Mouse (Mus musculus): ENCODE measurements around the gene Ralgapa2. TPM values are rescaled to one million over a fixed set of nuclear protein-coding genes. Genes with fewer than 3 reads are reported as not detected.

Ralgapa2 gene
- polyA plus RNA-seq, 1 experiment = 2.3 TPM

DNA sequence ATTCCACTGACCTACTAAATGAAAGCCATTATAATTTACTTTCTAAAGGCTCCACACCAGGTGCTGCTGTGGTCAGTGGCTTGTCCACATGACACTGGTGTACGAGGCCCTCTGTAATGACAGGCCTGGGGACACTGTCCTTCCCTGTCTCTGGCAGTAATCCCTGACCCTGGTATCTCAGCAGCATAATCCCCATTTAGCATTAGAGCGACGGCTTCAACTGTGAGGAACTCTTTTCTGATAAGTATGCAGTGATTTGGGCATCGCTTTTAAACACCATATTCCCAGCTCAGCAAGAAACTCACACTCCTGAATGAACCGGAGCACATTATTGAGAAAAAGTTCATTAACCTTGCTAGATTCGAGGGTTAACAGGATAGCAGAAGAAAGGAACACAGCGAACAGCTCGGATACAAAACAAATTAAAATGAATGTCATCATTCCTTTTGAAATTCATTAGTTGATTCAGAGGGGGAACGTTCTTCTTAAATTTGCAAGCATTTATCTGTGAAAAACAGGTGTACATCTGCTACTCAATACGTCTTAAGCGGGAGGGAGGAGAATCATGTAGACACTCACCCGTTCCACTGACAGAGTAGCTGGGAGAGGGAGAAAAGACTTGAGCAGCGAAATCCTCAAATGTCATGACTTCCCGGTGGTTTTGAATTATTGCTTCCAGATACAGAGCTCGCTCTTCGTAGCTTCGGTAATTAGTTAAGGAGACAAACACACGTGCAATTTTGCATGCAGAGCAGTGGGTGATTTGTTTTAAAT lies 252.2 kb downstream of the Ralgapa2 start:
- TF ChIP-seq MYOD1 (IDR thresholded peaks at IDR 0.05; ENCODE audit: control insufficient read depth, insufficient read length, low read depth) (no peak), MAX (IDR thresholded peaks at IDR 0.05) (no peak), MYOG (IDR thresholded peaks at IDR 0.05; ENCODE audit: control insufficient read depth, extremely low read depth, insufficient read length) (no peak), FOSL1 (IDR thresholded peaks at IDR 0.05; ENCODE audit: insufficient read depth, low read length, poor library complexity, severe bottlenecking) (no peak)
- Histone ChIP-seq H3ac (ENCODE audit: control insufficient read depth, insufficient read length, low read depth) (no peak overlapping the region), H3K4me3 (ENCODE audit: insufficient read depth, poor library complexity, severe bottlenecking) (no peak overlapping the region), H3K79me2 (ENCODE audit: control insufficient read depth, insufficient read depth) (no peaks in the 10 kb centered on the region), H3K79me3 (ENCODE audit: low read depth) (no peaks in the 10 kb centered on the region), H3K27me3 (ENCODE audit: control insufficient read depth, insufficient read depth, insufficient read length) (no peaks in the 10 kb centered on the region), H3K36me3 (ENCODE audit: control insufficient read depth, insufficient read depth) (no peaks in the 10 kb centered on the region)

DNA sequence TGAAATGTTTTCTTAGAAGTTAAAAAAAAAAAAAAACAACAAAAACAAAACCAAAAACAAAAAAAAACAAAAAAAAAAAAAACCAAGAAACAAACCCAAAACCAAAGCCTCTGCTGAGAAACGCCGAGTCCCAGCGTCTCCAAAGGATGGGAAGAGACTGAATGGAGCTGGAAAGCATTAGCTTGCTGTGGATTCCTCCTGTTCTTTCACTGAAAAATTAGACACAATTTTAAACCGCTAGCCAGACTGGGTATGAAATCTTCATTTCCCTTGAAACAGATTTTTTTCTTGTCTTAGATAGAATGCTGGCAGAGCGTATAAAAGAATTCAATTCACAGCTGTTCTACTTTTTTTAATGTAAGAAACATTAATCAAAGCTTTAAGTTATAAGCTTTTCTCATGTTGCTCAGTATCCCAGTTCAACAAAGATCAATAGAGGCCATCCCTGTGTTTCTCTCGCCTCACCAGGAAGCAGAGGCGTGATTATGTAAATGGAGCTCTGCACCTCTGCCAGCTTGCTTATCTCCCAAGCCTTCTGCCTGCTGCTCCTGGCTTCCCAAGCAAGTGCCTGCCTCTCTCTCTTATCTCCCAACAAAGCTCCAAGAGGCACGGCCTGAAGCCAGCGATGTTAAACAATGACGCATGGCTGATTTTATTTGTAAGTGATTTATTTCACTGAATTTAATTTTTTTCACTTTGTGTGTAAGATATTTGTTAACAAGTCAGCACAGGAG lies 253.2 kb downstream of the Ralgapa2 start:
- no peaks in the 10 kb centered on the region for H3K27me3 ChIP-seq (ENCODE audit: control insufficient read depth, insufficient read depth, insufficient read length)
- H3K79me2 ChIP-seq (ENCODE audit: control insufficient read depth, insufficient read depth) = no peaks in the 10 kb centered on the region
- no peak overlapping the region for H3ac ChIP-seq (ENCODE audit: control insufficient read depth, insufficient read length, low read depth)
- H3K4me3 ChIP-seq (ENCODE audit: insufficient read depth, poor library complexity, severe bottlenecking) = no peak overlapping the region
- no peaks in the 10 kb centered on the region for H3K79me3 ChIP-seq (ENCODE audit: low read depth)
- no peaks in the 10 kb centered on the region for H3K36me3 ChIP-seq (ENCODE audit: control insufficient read depth, insufficient read depth)
- TF ChIP-seq FOSL1 (IDR thresholded peaks at IDR 0.05; ENCODE audit: insufficient read depth, low read length, poor library complexity, severe bottlenecking) (no peak), MYOD1 (IDR thresholded peaks at IDR 0.05; ENCODE audit: control insufficient read depth, insufficient read length, low read depth) (no peak), USF1 (IDR thresholded peaks at IDR 0.05; ENCODE audit: low read depth) (no peak), CEBPB (IDR thresholded peaks at IDR 0.05; ENCODE audit: low read depth) (no peak), MYOG (IDR thresholded peaks at IDR 0.05; ENCODE audit: control insufficient read depth, extremely low read depth, insufficient read length) (no peak), CTCF (IDR thresholded peaks at IDR 0.05; ENCODE audit: control insufficient read depth, insufficient read depth, insufficient read length) (no peak), MAX (IDR thresholded peaks at IDR 0.05) (no peak)

DNA sequence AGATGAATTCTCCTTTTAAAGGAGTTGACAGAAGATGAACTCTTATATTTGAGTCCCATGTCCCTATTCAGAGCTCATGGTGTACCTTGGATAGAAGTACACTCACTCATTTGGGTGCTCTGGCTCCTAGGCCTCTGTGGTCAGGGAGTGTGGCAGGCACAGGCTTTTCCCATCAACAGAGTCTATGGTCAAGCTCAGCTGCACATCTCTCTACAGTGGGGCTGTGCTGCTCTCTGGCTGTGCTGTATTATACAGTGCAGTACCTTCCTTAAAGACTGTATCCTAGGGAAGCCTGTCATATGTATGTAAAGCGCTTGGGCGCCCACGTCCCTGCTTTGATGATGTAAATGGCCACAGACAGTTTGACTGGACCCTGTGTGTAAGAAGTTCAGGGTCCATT lies 254.5 kb downstream of the Ralgapa2 start:
- H3K79me2 ChIP-seq (ENCODE audit: control insufficient read depth, insufficient read depth) = no peaks in the 10 kb centered on the region
- H3ac ChIP-seq (ENCODE audit: control insufficient read depth, insufficient read length, low read depth) = no peak overlapping the region
- H3K36me3 ChIP-seq (ENCODE audit: control insufficient read depth, insufficient read depth) = no peaks in the 10 kb centered on the region
- no peak overlapping the region for H3K4me3 ChIP-seq (ENCODE audit: insufficient read depth, poor library complexity, severe bottlenecking)
- no peaks in the 10 kb centered on the region for H3K27me3 ChIP-seq (ENCODE audit: control insufficient read depth, insufficient read depth, insufficient read length)
- H3K79me3 ChIP-seq (ENCODE audit: low read depth) = no peaks in the 10 kb centered on the region
- TF ChIP-seq MYOD1 (IDR thresholded peaks at IDR 0.05; ENCODE audit: control insufficient read depth, insufficient read length, low read depth) (no peak), MYOG (IDR thresholded peaks at IDR 0.05; ENCODE audit: control insufficient read depth, extremely low read depth, insufficient read length) (no peak), CEBPB (IDR thresholded peaks at IDR 0.05; ENCODE audit: low read depth) (no peak), FOSL1 (IDR thresholded peaks at IDR 0.05; ENCODE audit: insufficient read depth, low read length, poor library complexity, severe bottlenecking) (no peak), USF1 (IDR thresholded peaks at IDR 0.05; ENCODE audit: low read depth) (no peak), CTCF (IDR thresholded peaks at IDR 0.05; ENCODE audit: control insufficient read depth, insufficient read depth, insufficient read length) (no peak), MAX (IDR thresholded peaks at IDR 0.05) (no peak)

DNA sequence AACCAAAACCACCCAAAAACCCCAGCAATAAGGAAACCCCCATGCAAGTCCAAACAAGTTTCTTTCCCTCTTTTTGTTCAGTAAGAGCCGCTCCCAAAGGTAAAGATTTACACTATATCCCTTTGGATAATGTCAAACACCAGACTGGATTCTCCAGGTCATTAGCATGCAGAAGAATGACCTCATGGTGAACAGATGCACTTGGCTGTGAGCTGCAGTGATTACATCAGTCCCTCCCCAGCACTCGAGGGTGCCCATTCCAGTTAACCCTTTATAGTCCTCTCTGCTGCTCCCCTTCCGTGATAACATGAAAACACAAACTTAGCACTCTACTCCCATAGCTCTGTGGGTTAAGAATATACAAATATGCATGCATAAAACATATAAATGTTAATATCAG lies 255.1 kb downstream of the Ralgapa2 start:
- no peaks in the 10 kb centered on the region for H3K36me3 ChIP-seq (ENCODE audit: control insufficient read depth, insufficient read depth)
- H3K79me2 ChIP-seq (ENCODE audit: control insufficient read depth, insufficient read depth) = no peaks in the 10 kb centered on the region
- no peak overlapping the region for H3K4me3 ChIP-seq (ENCODE audit: insufficient read depth, poor library complexity, severe bottlenecking)
- H3ac ChIP-seq (ENCODE audit: control insufficient read depth, insufficient read length, low read depth) = no peak overlapping the region
- TF ChIP-seq USF1 (IDR thresholded peaks at IDR 0.05; ENCODE audit: low read depth) (no peak), MYOG (IDR thresholded peaks at IDR 0.05; ENCODE audit: control insufficient read depth, extremely low read depth, insufficient read length) (no peak), MYOD1 (IDR thresholded peaks at IDR 0.05; ENCODE audit: control insufficient read depth, insufficient read length, low read depth) (no peak), CTCF (IDR thresholded peaks at IDR 0.05; ENCODE audit: control insufficient read depth, insufficient read depth, insufficient read length) (no peak), CEBPB (IDR thresholded peaks at IDR 0.05; ENCODE audit: low read depth) (no peak), FOSL1 (IDR thresholded peaks at IDR 0.05; ENCODE audit: insufficient read depth, low read length, poor library complexity, severe bottlenecking) (no peak), MAX (IDR thresholded peaks at IDR 0.05) (no peak)
- H3K79me3 ChIP-seq (ENCODE audit: low read depth) = no peaks in the 10 kb centered on the region
- H3K27me3 ChIP-seq (ENCODE audit: control insufficient read depth, insufficient read depth, insufficient read length) = no peaks in the 10 kb centered on the region

DNA sequence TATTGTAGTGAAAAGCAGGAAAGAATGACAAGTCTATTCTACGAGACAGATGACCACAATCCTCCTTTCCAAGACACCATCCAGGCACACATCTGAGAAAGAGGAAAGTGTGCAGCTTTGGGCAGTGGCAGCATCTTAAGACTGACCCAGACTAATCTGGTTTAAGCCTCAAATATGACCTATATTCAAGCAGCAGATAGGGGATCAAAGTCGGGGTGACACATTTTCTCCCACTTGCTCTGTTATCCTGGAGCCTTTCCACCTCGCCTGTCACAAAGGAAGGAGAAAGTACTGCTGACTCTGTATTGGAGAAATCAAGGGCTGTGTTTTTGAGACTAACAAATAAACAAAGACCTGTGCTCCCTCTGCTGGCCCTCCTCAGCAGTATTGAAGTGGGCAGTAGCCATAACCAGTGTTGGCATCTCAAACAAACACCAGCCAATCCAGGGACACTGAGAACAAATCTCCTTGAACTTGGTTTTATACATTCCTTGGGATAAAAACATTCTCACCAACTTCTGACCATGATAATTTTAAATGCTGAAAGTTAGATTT lies 255.7 kb downstream of the Ralgapa2 start:
- TF ChIP-seq CTCF (IDR thresholded peaks at IDR 0.05; ENCODE audit: control insufficient read depth, insufficient read depth, insufficient read length) (no peak), FOSL1 (IDR thresholded peaks at IDR 0.05; ENCODE audit: insufficient read depth, low read length, poor library complexity, severe bottlenecking) (no peak)

More for the DNA sequence above, 255.7 kb downstream of the Ralgapa2 start:
- H3K36me3 ChIP-seq (ENCODE audit: control insufficient read depth, insufficient read depth) = no peaks in the 10 kb centered on the region
- H3ac ChIP-seq (ENCODE audit: control insufficient read depth, insufficient read length, low read depth) = no peak overlapping the region
- H3K79me2 ChIP-seq (ENCODE audit: control insufficient read depth, insufficient read depth) = no peaks in the 10 kb centered on the region
- H3K4me3 ChIP-seq (ENCODE audit: insufficient read depth, poor library complexity, severe bottlenecking) = no peak overlapping the region
- H3K79me3 ChIP-seq (ENCODE audit: low read depth) = no peaks in the 10 kb centered on the region
- no peaks in the 10 kb centered on the region for H3K27me3 ChIP-seq (ENCODE audit: control insufficient read depth, insufficient read depth, insufficient read length)
